Mouse (Mus musculus): ENCODE measurements around the gene Card11. TPM values are rescaled to one million over a fixed set of nuclear protein-coding genes. Genes with fewer than 3 reads are reported as not detected.

Card11 gene
- polyA plus RNA-seq, 1 experiment from 2014 or later, result 0.27 TPM

DNA sequence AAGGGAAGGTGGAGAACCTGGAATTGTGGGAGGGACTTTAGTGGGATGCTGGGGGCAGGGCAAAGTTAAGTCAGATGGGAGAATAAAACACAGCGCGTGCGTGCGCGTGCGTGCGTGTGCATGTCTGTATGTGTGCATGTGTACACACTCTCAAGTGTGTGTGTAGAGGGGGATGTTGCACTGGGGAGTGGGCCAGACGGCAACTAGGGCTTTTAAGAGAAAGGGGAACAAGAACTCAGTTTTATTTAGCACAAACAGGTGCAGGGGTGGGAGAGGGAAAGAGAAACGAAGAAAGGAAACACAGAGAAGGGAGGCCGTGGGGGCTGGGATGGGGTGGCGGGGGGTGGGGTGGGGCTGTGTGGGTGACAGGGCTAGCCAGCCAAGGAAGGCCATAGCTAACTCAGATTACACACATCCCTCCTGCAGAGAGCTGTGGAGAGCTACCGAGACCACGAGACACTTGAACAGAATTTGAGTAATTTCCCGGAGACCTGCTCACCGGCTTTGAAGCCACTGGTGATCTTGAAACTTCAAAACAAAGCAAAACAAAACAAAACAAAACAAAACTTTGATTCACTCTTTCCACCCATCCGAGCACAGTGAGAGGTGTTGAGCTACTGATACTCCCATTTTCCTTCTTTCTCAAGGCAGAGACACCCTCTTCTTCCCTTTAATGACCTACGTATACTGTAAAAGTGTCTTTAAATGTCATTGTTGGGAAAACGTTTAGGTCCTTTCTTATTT, 55.8 kb downstream of the Card11 start:
- Histone ChIP-seq H3K27me3 (no peaks in the 10 kb centered on the region), H3K27ac (no peak overlapping the region), H3K4me3 (no peak overlapping the region), H3K36me3 (no peaks in the 10 kb centered on the region), H3K9me3 (no peaks in the 10 kb centered on the region), H3K4me2 (no peak overlapping the region), H3K4me1 (peaks cover 9% of the 10 kb centered on the region), H3K9ac (no peak overlapping the region)
- WGBS, result 70% methylated on average over 18 of the region's 18 CpGs
- no peak for ATAC-seq (ENCODE audit: insufficient number of reproducible peaks, insufficient read depth, low FRiP score, low TSS enrichment, low read depth)

DNA sequence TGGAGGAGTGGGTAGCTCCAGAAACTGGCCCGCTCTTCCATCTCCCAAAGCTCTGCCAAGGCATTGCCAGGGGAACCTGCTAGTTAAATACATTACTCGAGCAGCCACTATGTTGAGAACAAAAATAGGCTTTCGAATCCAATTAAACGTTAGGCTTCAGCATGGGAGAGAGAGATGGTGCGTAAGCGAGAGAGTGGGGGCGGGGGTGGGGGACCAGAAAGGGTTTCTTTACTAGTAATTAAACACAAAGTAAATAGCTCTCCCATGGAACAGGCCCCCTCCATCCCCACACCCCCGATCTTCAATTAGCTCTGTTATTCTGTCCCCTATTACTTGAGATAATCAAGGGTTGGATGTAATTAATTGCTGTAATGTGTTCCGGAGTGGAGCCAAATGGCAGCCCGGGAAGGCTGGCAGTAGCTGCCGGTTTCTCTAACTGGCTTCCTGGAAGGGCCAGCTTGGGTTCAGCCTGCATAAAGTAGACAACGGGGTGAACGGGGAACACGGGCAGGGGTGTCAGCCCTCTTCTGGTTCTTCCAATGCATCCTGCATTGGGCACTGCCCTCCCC, 59.4 kb downstream of the Card11 start:
- no peak overlapping the region for H3K4me3 ChIP-seq
- H3K36me3 ChIP-seq, result no peaks in the 10 kb centered on the region
- WGBS, result 71% methylated on average over 14 of the region's 14 CpGs
- H3K9me3 ChIP-seq, result no peaks in the 10 kb centered on the region
- H3K27ac ChIP-seq, result no peak overlapping the region
- ATAC-seq (ENCODE audit: insufficient number of reproducible peaks, insufficient read depth, low FRiP score, low TSS enrichment, low read depth), result no peak
- peaks cover 9% of the 10 kb centered on the region for H3K4me1 ChIP-seq
- H3K9ac ChIP-seq, result no peak overlapping the region
- H3K27me3 ChIP-seq, result no peaks in the 10 kb centered on the region
- H3K4me2 ChIP-seq, result no peak overlapping the region

DNA sequence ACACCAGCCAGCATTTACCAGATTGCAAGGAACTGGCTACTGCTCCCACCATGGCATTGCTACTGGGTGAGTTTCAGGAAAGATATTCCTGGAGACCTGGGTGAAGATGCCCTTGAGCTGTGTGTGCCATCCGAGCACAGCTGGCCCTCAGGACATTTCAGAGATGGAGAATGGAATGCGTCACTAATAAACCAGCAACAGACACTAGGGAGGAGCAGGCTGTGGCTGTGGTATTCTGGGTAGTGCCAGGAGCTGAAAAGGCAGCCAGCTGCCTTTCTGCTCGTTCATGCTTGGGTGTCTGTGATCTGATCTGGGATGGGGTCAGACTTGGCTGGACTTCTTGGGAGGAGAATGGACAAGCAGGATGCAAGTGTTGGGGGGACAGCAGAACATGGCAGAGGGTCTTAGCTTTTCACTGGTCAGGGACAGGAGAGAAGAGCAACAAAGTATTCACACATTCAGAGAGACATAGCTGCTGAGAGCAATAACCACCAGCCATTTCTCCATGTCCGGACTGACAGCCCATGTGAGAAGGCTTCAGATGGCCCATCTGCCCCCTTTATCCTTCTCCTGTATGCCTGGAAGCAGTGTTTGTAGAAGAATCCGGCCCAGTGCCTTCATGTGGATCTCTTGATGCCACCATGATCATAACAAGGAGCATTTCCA, 60.0 kb downstream of the Card11 start:
- Histone ChIP-seq H3K36me3 (no peaks in the 10 kb centered on the region), H3K4me3 (no peak overlapping the region), H3K9ac (no peak overlapping the region), H3K27me3 (no peaks in the 10 kb centered on the region), H3K4me1 (peaks cover 9% of the 10 kb centered on the region), H3K4me2 (no peak overlapping the region), H3K9me3 (no peaks in the 10 kb centered on the region), H3K27ac (no peak overlapping the region)
- ATAC-seq (ENCODE audit: insufficient number of reproducible peaks, insufficient read depth, low FRiP score, low TSS enrichment, low read depth), result no peak
- 35% methylated on average over 5 of the region's 5 CpGs for WGBS

DNA sequence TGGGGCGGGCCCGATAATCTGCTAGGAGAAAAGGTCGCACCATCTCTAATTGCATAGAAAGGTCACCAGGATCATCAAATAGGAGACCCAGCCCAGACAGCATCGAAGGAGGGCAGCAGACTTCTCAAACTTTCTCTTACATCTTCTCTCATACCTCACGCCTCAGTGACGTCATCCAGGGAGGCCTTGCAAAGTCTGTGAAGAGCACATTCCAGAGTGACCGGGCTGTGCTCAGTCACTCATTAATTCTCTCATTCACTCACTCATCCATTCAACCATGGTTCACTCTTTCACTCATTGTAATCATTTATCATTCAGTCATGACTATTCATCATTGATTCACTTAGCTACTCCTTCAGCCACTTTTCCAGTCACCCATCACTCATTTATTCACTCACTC, 63.6 kb downstream of the Card11 start:
- Histone ChIP-seq H3K4me1 (peaks cover 16% of the 10 kb centered on the region), H3K4me2 (no peak overlapping the region), H3K9me3 (no peaks in the 10 kb centered on the region), H3K27ac (no peak overlapping the region), H3K27me3 (no peaks in the 10 kb centered on the region), H3K9ac (no peak overlapping the region), H3K4me3 (no peak overlapping the region), H3K36me3 (no peaks in the 10 kb centered on the region)
- WGBS, result 80% methylated on average over 7 of the region's 7 CpGs
- no peak for ATAC-seq (ENCODE audit: insufficient number of reproducible peaks, insufficient read depth, low FRiP score, low TSS enrichment, low read depth)

DNA sequence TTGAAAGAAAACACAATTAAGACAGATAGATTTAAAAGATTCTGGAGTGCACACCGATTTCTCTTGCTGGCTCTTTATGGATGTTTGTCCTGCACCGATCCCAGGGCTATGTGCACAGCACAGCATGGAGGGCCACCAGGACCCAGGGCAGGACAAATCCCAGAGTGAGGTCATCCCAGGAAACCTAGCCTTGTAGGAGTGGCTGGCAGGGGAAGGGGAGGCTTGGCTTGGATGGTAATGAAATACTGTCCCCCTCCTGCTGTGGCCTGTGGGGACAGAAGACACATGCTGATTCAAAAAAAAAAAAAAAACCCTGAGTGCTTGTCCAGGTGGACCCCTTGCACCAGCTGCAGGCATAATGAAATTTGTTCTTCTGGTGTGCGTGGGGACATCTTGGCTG, 64.5 kb downstream of the Card11 start:
- Histone ChIP-seq H3K27me3 (no peaks in the 10 kb centered on the region), H3K9ac (no peak overlapping the region), H3K4me3 (no peak overlapping the region), H3K4me1 (peaks cover 16% of the 10 kb centered on the region), H3K36me3 (no peaks in the 10 kb centered on the region), H3K4me2 (no peak overlapping the region), H3K27ac (no peak overlapping the region), H3K9me3 (no peaks in the 10 kb centered on the region)
- ATAC-seq (ENCODE audit: insufficient number of reproducible peaks, insufficient read depth, low FRiP score, low TSS enrichment, low read depth), result no peak
- 92% methylated on average over 3 of the region's 3 CpGs for WGBS

DNA sequence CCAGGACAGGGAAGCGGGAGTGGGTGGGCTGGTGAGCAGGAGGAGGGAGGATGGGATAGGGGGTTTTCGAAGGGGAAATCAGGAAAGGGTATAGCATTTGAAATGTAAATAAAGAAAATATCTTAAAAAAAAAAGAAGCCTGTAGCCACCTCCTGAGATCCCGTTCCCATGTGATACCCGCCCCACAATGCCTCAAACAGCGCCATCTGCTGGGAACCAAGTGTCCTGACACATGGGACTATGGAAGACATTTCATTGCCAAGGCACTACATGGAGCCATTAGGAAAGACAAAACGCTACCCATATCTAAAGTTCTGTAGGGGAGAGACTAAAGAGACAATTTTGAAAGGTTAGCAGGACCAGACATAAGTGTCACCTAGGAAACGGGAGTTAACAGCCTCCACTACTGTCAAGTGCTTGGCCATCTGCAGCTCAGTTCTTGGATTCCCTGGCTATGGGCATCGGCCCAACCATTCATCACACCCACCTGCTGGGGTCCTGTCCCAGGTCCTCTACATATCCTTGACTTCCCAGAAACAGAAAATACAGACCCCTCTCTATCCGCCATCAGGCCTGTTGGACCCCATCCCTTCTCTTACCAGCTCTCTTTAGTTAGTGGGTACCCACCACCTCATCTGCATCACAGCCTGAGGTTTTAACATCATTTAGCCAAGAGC, 65.6 kb downstream of the Card11 start:
- WGBS, result 82% methylated on average over 9 of the region's 9 CpGs
- no peak overlapping the region for H3K4me3 ChIP-seq
- no peak for ATAC-seq (ENCODE audit: insufficient number of reproducible peaks, insufficient read depth, low FRiP score, low TSS enrichment, low read depth)
- H3K4me1 ChIP-seq, result peaks cover 8% of the 10 kb centered on the region
- no peaks in the 10 kb centered on the region for H3K36me3 ChIP-seq
- H3K27ac ChIP-seq, result no peak overlapping the region
- no peak overlapping the region for H3K9ac ChIP-seq
- H3K4me2 ChIP-seq, result no peak overlapping the region
- no peaks in the 10 kb centered on the region for H3K27me3 ChIP-seq
- no peaks in the 10 kb centered on the region for H3K9me3 ChIP-seq

DNA sequence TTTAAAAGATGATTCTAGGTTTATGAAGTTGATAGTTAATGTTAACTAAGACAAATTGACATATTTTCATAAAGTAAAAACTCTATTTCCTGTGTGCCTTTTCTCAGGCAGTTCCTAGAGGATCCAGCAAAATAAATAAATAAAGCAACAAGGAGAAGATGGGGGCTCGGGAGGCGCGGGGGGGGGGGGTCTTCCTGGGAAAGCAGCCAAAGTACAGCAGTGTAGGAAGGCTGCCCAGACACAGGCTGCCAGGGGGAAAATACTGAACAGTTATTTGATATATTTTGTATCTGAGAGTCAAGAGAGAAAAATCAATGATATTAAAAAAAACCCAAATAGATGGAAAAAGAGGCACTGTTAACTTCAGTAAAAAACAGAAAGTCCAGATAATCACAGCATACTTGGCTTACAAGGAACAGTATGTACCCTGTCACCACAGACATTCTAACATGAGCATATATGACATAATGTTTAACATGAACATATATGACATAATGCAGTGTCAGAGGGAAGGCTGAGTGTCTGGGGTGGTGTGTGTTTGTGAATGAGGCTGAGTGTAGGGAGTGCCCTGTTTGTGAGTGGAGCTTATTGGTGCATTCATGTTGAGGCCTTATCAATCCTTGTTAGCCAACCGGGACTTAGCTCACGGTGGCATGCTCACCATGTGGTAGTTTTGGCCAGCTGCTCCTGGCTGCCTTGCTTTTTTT, 68.7 kb downstream of the Card11 start:
- 35% methylated on average over 5 of the region's 5 CpGs for WGBS
- no peak for ATAC-seq (ENCODE audit: insufficient number of reproducible peaks, insufficient read depth, low FRiP score, low TSS enrichment, low read depth)

DNA sequence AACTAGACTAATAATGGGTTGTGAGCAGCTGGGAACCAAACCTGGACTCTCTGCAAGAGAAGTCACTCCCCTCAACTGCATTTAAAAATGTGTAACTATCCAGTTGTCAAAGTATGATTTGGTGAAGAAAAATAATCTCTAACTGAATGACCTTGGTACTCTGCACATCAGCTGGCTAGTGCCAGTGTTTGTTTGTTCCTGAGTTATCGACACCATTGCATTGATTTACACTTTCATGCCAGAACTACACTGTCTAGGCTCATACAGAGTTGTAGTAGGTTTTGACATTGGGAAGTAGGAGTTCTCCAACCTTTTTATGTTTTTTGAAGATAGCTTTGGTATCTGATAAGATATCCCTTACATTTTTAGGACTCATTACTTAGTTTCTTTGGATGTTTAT, 81.9 kb downstream of the Card11 start:
- Histone ChIP-seq H3K4me2 (no peak overlapping the region), H3K36me3 (no peaks in the 10 kb centered on the region), H3K27ac (no peak overlapping the region), H3K4me3 (no peak overlapping the region), H3K4me1 (no peaks in the 10 kb centered on the region), H3K9me3 (peaks cover 14% of the 10 kb centered on the region), H3K27me3 (no peaks in the 10 kb centered on the region), H3K9ac (no peak overlapping the region)
- no peak for ATAC-seq (ENCODE audit: insufficient number of reproducible peaks, insufficient read depth, low FRiP score, low TSS enrichment, low read depth)
- 96% methylated on average over 1 of the region's 1 CpGs for WGBS

More for the DNA sequence above, 68.7 kb downstream of the Card11 start:
- Histone ChIP-seq H3K27me3 (no peaks in the 10 kb centered on the region), H3K4me3 (no peak overlapping the region), H3K9me3 (no peaks in the 10 kb centered on the region), H3K36me3 (no peaks in the 10 kb centered on the region), H3K4me1 (peaks cover 8% of the 10 kb centered on the region), H3K9ac (no peak overlapping the region), H3K27ac (peak overlapping the region; percentile 77; the same call in 1 of the 2 replicates), H3K4me2 (no peak overlapping the region)

DNA sequence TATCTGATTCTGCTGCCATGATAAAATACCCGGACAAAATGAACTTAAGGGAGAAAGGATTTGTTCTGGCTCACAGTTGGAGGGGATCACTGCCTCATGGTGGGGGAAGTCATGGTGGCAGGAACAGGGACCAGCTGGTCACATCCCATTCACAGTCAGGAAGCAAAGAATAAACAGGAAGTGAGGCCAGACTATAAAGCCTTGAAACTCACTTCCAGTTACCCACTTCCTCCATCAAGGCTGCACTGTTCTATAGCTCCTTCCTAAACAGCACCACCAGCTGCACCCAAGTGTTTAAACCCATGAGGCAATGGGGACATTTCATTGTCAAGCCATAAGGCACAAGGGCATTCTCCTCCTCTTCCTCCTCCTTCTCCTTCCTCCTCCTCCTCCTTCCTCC, 82.6 kb downstream of the Card11 start:
- Histone ChIP-seq H3K27me3 (no peaks in the 10 kb centered on the region), H3K27ac (no peak overlapping the region), H3K9me3 (peaks cover 14% of the 10 kb centered on the region), H3K4me1 (no peaks in the 10 kb centered on the region), H3K4me3 (no peak overlapping the region), H3K36me3 (no peaks in the 10 kb centered on the region), H3K9ac (no peak overlapping the region), H3K4me2 (no peak overlapping the region)
- ATAC-seq (ENCODE audit: insufficient number of reproducible peaks, insufficient read depth, low FRiP score, low TSS enrichment, low read depth), result no peak
- WGBS, result 85% methylated on average over 1 of the region's 1 CpGs

DNA sequence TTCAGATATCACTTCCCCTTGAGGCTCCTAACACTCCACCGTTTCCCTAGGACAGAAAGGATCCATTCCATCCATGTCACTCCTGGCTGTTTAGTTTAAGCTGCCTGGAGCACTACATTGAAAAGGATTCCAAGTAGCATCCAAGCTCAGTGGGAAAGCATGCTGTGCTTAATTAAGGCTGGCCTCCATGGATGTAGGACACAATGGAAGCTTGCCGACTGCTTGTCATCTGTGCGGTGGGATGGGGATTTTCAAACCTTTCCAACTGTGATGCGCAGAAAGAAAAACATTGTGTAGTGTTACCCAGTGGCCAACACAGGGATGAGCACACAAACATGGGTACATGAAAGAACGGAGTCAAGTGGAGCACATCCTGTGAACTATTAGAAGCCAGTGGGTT, 89.5 kb downstream of the Card11 start:
- Histone ChIP-seq H3K27ac (no peak overlapping the region), H3K9me3 (peaks cover 6% of the 10 kb centered on the region; the same call in 1 of the 2 replicates), H3K4me1 (no peaks in the 10 kb centered on the region), H3K4me3 (no peak overlapping the region), H3K9ac (no peak overlapping the region), H3K27me3 (no peaks in the 10 kb centered on the region), H3K36me3 (no peaks in the 10 kb centered on the region), H3K4me2 (no peak overlapping the region)
- ATAC-seq (ENCODE audit: insufficient number of reproducible peaks, insufficient read depth, low FRiP score, low TSS enrichment, low read depth), result no peak
- WGBS, result 84% methylated on average over 5 of the region's 5 CpGs

DNA sequence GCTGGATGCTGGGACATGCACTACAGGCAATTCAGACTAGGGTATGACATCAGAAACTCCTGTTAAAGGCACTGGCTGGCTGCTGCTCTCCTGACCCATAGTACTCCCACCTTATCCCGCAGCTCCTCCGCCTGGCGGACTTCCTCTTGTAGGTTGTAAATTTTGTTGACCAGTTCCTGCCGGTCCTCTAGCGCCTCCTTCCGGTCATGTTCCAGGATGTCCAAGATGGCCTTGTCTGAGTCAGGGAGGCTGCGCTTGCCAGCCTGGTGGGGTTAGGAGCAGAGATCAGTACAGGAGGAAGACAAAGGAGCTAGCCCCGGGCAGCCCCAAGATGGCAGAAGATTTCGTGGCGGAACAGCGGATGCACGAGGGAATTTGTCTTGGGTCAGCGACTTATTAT, 99.5 kb downstream of the Card11 start:
- Histone ChIP-seq H3K9me3 (no peaks in the 10 kb centered on the region), H3K4me2 (no peak overlapping the region), H3K9ac (no peak overlapping the region), H3K36me3 (no peaks in the 10 kb centered on the region), H3K27me3 (no peaks in the 10 kb centered on the region), H3K4me3 (no peak overlapping the region), H3K4me1 (no peaks in the 10 kb centered on the region), H3K27ac (no peak overlapping the region)
- no peak for ATAC-seq (ENCODE audit: insufficient number of reproducible peaks, insufficient read depth, low FRiP score, low TSS enrichment, low read depth)
- WGBS, result 86% methylated on average over 13 of the region's 13 CpGs

Data from embryonic facial prominence, embryonic 13.5 days (tissue).